Mouse (Mus musculus): ENCODE data around the gene Gm45618.

Gm45618 gene

GRCm38 (mm10) chr7:142094301-142095143 is 26.0 kb downstream of the Gm45618 start:
- no peak for DNase-seq (ENCODE audit: low spot score)

DNA sequence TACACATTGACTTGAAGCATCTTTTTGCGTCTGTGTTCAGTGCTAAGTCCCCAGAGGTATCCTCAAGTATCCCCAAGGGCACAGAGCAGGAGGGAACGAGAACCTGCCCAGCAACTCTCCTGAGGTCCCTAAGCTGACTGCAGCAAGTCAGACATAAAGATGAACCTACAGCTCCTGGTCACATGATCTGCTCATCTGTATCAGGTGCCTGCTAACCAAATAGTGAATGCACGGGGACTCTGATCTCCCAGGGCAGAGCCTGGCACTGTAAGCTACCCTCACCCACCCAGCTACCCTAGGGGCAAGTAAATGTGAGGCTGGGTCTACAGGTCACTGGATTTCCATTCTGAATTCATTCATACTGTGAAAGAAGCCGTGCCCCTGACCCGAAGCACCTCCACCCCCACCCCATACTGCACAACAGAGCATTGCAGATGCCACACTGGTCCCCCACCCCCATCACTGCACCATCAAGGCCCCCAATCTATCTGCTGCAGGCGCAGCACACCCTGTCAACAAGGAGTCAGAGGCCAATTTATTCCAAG is 26.8 kb downstream of the Gm45618 start:
- DNase-seq (ENCODE audit: low spot score): no peak

DNA sequence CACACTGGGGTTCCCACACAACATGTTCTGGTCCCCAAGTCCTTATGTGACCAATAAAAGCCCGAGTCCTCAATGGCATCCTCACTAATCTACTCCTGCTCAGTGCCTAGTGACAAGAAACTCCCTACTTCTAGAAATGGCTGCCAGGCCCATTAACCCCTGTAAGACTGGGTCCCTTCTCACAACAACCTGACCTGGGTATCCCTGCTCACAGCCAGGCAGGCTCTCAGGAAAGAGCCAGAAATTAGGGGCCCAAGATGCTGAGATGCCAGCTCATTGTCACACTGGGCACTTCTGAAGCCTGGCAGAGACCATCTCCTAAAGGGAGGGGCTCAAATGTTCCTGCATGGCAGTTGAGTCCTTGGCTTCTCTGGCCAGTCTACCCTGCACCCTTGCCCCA is 27.5 kb downstream of the Gm45618 start:
- no peak for DNase-seq (ENCODE audit: low spot score)

- no peak for DNase-seq (ENCODE audit: low spot score)
These were observed 28.7 kb downstream of the Gm45618 start for GRCm38 (mm10) chr7:142091848-142092247.

- DNase-seq (ENCODE audit: low spot score): no peak
These were observed 30.7 kb downstream of the Gm45618 start for GRCm38 (mm10) chr7:142089648-142090447.

GRCm38 (mm10) chr7:142088886-142089285 is 31.6 kb downstream of the Gm45618 start:
- peak; percentile 77 for DNase-seq (ENCODE audit: low spot score)

DNA sequence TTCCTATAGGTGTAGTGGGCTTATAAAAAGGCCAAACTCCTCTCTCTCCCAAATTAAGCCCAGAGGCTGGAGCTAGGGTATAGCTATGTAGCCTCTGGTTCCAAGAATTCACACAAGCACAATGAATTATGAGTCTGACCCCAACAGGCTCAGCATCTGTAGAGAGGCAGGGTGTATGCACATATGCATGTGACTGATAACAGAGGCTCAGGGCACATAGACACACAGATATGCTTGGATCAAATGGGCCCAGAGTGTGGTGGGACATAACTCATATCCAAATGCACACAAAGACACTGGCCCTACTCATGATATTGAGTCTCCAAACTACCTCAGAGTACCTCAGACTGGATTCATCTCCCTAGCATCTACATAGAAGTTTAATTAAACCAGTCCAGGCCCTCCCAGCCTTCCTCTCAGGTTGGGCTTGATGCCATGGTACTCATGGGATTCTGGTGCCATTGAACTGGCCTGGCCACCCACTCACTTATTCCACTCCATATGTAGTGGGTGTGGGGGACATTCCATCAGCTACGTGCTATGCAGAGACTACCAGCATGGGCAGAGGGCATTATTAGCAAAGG is 33.4 kb downstream of the Gm45618 start:
- DNase-seq (ENCODE audit: low spot score): peak; percentile 89

DNA sequence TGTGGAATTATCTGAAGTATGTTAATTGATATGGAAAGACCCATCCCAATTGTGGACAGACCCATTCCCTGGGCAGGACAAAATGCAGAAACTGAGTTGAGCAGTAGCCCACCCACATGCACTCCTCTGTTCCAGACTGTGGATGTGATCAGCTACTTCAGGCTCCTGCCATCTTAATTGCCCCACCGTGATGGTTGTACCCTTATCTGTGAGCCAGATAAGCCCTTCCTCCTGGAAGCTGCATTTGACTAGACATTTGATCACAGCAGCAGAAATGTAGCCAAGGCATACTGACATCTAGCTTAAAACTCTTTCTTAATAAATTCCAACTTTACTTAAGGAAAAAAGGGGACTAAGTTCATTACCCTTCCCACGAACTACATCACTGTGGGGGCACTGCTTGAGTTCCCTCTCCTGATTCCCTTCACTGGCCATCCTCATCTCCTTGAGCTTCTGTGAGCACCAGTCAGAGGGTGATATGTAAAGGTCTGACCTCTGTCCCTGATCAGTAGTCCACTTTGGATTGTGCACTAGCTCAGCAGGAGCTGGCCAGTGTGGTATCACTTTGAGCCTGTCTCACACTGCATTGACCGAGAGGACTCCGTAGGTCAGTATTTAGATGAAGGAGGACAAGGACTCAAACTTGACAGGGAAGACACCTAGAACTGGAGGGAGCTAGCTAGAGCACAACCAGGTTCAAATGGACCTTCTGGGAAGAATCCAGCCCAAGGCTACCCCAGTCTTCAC is 34.2 kb downstream of the Gm45618 start:
- no peak for DNase-seq (ENCODE audit: low spot score)

GRCm38 (mm10) chr7:142084820-142085219 is 35.7 kb downstream of the Gm45618 start:
- DNase-seq (ENCODE audit: low spot score): no peak

GRCm38 (mm10) chr7:142084395-142084794 is 36.1 kb downstream of the Gm45618 start:
- DNase-seq (ENCODE audit: low spot score): no peak

GRCm38 (mm10) chr7:142083588-142084317 is 36.8 kb downstream of the Gm45618 start:
- no peak for DNase-seq (ENCODE audit: low spot score)

DNA sequence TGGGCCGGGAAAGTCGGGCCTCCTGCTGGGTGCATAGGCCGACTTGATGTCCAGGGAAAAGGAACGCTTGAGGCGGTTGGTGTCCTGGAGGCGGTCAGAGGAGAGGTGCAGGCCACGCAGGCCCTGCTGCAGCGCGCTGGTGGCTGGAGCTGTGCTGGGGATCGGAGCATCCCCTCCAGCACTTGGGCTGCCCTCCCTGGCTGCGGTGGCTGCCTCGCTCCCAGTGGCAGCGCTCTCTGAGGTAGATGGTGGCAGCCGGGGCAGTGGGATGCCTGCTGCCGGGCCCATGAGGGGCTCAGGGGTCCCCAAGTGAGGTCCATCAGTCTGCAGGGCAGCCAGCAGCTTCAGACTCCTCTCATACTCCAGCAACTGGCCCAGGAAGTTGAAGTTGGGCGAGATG is 37.9 kb downstream of the Gm45618 start:
- DNase-seq (ENCODE audit: low spot score): no peak

GRCm38 (mm10) chr7:142082179-142082578 is 38.4 kb downstream of the Gm45618 start:
- no peak for DNase-seq (ENCODE audit: low spot score)

- DNase-seq (ENCODE audit: low spot score): no peak
These were observed 38.8 kb downstream of the Gm45618 start for GRCm38 (mm10) chr7:142081736-142082135.

DNA sequence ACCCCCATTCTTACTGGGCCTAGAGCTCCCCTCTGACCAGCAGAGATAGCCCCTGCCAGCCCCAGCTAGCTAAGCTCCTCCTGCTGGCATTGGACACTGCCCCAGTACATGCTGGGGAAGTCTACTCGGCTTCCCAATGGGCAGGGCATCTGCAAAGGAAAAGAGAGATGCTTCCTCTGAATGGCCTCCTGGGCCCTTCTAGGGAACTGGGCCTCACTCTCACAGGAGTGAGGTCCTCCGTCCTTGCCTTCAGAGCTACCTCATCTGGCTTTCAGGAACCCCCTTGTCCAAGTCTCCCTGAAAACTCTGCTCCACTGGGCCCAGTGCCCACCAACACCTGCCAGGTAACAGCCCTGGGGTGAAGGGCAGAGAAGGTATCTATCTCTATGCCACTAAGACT is 39.7 kb downstream of the Gm45618 start:
- no peak for DNase-seq (ENCODE audit: low spot score)

- DNase-seq (ENCODE audit: low spot score): no peak
These were observed 41.2 kb downstream of the Gm45618 start for GRCm38 (mm10) chr7:142079365-142079764.

GRCm38 (mm10) chr7:142077138-142077537 is 43.4 kb downstream of the Gm45618 start:
- no peak for DNase-seq (ENCODE audit: low spot score)

- no peak for DNase-seq (ENCODE audit: low spot score)
These were observed 46.2 kb downstream of the Gm45618 start for GRCm38 (mm10) chr7:142074146-142074886.

- DNase-seq (ENCODE audit: low spot score): no peak
These were observed 48.8 kb downstream of the Gm45618 start for GRCm38 (mm10) chr7:142071717-142072116.

DNA sequence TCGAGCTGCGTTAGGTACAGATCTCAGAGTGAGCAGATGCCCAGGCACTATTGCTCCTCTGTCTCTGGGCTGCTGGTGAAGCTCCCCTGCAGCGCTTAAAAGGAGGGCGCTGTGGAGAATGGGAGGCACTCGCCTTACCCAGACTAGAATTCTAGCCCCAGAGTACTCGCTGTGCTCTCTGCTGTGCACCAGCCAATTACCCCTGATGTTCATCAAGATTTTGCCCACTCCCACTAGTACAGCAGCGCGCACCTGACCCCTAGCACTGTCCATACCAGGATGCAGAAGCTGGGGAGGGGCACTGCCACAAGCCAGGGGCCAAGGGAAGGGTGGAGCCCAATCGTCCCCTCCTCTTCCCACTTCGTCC is 49.3 kb downstream of the Gm45618 start:
- no peak for DNase-seq (ENCODE audit: low spot score)

Measured in c-Kit-positive CD71-positive TER-119-positive erythroid progenitor cells, embryonic 14.5 days (primary cell).